Mouse (Mus musculus) embryo, embryonic 10.5 days (tissue): Measurements from ENCODE around the gene Cttnbp2nl.

Experiments used
- DNase-seq: peaks from one replicate; pipeline ENCODE4 v3.0.0-alpha.2; 2015; ENCODE audit warnings: low spot score

The Cttnbp2nl gene

DNA sequence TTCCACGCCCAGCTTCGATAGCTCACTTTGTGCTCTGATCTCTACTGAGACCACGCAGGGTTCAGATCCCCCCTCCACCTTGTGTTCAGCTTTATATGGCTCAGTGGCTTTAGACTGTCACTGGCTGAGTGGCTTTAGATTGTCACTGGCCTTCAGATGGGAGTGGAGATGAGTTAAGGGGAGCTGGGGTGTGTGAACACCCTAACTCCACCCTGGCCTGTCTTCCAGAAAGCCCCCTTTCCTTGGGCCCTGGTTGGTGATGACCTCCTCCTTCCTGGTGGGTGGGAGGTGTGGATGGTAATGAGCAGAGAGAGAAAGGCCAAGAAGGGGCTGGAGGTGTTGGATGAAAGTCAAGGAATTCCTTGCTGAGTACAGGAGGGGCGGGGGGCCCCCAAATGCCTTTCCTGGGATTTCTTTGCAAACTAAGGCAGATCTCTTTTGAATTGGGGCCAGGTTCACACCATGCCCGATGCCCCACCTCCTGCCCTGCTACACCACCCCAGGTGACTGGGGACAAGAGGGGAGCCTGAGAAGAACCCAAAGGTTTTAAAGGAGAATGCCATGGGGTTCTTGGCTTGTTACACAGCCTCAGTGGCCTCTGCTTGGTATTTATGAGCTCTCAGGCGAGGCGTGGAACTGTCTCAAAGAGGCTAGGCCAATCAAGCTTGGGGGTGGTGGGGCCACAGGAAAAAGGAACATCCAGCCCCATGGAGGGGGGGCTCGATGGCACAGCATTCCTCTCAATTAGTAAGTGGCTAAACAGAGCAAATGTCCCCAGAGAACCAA lies 87.7 kb downstream of the Cttnbp2nl start:
- no peak for DNase-seq

DNA sequence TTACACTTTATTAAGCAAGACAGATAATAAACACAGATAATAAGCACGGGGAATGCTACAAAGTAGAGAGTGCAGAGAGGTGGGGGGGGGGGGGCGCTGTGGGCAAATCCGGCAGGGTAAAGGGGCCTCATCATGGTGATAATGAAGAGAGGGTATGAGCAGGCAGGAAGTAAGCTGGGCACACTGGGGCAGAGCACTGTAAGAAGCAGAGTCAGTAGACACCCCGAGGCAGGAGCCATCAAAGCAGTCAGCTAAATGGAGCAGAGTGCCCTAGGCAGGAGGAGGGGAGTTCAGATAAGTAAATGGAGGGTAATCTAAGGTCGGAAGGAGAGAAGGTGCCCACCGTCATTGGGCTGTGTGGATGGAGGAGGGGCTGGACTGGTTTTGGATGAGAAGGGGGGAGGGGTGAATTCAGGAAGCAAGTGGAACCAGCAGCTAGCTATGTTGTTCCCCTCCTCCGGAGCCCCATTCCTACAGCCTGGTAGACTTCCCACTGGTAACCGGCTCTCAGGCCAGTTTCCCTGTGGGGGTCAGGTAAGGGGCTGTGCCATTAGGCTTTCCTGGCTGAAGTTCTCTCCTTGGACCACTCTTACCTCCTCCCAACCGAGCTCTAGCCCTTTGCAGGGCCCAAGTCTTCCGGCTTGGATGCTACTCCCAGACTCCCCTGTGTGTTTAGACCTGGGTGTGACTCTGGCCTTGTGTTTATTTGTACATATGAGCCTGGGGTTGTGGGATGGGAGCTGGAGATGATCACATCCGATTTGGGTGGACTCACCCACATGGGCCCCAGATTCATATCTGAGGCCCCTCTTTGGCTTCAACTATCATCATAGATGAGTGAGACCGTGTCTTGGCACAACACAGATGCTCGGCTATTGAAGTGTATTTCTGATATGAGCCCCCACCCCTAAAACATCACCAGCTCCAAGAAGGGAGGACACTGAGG lies 89.3 kb downstream of the Cttnbp2nl start:
- no peak for DNase-seq

DNA sequence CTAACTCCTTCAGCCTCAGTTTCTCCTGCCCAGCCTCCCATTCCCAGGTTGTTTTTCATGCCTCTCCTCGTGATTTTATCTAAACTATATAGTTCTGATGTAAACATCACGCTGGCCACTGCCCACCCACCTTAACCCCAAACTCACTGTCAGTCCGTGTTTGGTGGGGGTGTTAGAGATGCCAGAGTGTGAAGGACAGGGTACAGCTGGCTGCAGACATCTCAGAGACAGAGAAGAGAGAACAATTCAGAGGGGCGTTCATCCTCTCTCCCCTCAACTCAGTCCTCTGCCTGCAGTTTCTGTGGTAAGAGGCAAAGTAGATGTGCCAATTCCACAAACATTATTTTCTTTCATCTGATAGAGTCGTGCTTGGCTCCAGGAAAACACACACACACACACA lies 90.1 kb downstream of the Cttnbp2nl start:
- no peak for DNase-seq

DNA sequence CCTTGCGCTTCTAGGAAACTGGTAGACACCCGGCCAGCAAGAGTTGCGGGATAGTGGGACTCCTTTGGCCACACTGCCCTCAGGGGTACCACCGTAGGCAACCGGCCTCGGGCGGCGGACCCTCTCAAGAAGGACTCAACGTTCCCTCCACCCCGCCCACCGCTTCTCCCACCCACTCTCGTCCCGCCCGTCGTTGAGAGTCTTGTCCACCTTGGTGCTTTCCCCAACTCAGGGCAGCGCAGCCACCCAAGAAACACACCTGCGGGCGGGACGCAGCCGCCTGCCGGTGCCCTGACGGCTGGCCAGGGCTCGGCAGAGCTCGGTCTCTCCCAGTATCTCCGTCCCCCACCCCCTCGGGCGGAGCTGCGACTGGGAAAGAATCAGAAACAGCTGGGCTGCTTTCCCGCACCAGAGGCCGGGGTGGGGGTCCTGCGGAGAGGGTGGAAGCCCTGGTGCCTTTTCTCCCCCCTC lies 90.8 kb downstream of the Cttnbp2nl start:
- peak; percentile 63 for DNase-seq

DNA sequence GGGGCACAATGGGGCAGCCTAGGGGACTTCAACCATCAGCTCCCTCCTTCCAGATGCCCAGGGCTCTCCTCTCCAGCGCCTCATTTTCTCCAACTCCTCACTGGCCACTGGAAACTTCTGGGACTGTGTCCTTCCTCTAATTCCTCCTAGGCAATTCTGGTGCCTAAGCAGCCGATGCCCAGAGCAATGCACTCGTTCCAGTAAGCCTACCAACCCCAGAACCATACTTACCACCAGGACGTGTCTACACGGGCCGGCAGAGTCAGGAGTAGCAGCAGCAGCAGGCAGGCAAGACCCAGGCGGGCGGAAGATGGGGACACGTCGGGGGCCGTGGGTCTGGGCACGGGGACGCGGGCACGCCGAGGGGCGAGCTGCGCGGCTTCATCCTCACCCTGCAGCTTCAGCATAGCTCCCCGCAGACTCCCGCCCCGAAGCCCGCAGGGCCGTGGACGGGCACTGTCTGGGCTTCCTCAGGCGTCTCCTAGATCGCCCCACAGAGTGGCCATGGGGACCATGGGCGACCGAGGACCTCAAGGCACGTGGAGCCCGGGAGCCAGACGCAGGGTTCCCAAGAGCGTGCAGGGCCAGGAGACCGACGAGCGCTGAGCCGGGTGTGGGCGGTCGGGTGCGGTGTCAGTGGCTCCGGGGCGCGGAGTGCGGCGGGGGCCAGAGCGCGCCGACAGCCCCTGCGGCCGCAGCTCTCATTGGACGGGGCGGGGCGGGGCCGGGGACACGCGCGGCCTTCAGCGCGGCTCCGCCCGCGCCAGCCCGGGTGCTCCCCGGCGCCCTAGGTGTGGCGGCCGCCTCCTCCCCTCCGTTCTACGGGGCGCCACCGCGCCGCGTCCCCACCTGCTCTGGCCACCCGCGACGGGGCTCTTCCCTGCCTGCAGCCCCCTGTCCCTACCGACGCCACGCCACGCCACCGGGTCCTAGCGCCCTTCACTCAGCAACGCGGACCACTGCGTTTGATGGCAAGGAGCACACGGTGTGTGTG lies 91.6 kb downstream of the Cttnbp2nl start, which contains the start of gene Wnt2b:
Wnt2b (minus strand) TSS at position 856 of the 994 bp plus-strand sequence.
- no peak for DNase-seq

DNA sequence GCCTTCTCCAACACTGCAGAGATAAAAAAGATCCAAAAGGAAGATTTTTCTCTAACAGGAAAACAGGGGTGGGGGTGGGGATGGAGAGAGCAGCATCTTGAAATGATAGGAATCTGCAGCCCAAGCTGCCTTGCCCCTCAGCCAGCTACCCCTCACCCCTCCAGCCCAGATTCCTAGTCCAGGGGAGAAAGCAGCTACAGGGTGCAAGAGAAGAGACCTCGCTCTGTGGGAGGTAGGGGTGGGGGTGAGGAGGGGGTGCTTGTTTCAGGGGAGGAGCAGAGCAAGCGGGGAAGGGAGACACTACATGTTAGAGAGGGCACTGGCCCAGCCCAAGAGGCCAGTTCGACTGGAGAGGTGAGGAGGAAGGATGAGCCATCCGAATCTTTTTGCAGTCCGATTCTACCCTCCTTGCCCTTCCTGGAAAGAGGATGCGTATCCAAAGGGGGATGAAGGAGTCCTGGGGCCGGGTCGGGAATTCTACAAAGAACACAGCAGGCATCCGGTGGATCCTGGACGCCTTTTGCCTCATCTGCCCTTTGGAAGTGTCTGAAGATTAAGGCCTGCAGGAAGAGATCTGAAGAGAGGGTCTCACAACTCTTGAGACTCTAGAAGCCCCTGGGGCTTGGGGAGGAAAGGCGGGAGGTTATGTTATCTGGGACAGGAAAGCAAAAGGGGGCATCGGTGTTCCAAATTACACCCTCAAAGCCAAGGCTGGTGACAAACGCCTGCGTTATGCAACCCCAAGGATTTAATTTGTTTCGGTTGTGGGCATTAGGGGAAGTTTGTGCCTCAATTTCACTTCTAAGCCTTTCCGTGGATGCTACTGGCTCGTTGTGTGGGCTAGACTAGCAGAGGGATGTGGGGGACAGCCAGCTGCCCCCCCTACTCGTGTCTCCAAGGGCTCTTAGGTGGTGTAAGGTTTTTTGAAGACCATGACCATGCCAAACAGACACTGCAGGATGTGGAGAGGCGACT lies 92.6 kb downstream of the Cttnbp2nl start:
- no peak for DNase-seq

DNA sequence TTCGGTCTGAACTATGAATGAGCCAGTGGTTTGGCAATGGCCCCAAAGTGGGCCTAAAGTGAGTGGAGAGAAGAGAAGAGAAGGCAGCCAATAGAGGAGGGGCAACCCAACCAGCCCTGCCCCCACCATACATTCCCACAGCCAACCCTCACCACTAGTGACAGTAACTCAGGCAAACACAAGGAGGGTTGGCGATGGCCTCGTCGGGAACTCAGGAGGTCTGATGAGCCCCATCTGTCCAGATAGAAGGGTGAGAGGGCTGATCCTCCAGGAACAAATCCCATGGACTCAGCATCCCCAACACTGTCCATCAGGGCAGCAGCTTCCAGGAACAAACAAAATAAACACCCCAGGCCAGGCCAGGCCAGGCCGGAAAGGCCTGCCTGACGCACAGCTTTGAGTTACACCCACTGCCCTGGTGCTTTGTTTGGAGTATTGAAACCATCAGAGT lies 96.8 kb downstream of the Cttnbp2nl start:
- DNase-seq = no peak

DNA sequence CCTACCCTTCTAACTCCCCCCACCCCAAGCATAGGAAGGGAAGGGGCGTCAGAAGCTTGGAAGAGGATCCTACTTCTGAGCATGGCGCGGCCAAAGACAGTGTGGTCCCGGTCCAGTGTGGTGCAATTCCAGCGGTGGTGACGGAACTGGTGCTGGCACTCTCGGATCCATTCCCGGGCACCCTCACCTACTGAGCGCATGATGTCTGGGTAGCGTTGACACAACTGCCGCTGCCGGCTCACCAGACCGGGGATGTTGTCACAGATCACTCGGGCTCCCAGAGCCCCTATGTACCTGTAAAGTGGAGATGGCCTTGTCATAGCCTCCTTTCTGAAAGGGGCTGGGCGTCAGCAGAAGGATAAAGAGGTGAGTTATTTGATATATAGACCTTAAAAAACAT lies 98.4 kb downstream of the Cttnbp2nl start:
- no peak for DNase-seq

DNA sequence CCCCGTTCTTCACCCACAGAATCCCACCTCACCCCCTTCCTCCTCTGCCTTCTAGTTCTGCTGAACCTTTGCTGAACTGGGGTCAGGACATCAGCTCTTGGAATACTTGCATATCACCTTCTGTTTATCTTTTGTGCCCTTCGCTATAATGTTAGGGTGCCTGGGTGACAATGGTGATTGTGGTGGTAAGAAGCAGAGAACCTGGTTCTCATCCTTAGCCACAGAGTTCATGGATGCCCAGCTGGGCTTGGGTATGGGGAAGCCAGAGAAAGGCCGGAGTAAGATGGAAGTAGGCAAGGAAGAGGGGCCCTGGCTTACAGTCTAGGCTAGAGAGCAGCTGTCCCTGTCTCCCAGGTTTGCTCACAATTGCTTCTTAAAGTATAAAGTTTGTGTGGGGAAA lies 98.8 kb downstream of the Cttnbp2nl start:
- no peak for DNase-seq

DNA sequence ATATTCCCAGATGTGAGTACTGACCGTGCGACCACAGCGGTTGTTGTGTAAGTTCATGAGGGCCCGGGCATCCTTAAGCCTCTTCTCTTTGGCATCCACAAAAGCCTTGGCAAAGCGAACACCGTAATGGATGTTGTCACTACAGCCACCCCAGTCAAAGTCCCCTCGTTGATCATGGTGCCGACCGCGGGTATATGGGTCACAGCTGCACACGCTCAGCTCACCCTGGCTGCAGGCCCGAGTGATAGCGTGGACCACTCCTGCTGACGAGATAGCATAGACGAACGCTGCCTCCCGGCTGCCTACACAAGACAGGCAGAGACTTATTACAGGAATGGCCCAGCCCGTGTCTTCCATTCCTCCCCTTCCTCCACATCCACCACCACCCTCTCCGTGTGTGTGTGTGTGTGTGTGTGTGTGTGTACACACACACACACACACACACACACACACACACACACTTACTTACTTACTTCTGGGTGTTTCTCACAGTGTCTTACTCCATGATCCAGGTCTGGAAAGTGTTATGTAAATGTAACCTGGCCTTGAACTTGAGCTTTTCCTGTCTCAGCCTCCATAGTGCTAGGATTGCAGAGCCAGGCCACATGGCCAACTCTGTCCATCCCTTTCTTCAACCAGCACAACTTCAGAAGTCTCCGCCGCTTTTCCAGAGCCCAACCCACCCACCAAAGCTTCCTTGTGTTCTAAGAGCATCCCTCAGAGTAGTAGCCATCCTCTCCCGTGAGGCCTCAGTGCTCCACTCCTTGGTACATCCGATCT lies 99.9 kb downstream of the Cttnbp2nl start:
- no peak for DNase-seq
